21 mouse cellular contexts compared by ENCODE assay signal in the genomic region with DNA sequence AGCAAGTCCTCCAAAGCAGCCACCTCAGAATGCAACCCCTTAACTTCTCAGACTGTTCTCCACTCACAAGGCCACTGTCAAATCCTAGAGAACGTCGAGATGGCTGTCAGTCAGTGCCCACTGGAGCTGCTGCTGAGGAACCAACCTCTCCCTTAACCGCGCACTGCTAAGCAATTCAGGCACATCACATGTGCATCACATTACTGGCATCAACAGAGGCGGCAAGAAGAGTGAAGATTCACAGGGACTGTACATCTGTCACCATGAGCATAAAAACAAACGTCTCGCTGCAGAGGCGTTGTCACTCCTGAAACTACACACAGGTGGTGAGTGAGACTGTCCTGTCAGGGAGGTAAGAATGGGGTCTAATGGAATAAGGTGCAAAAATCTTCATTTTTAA. TPM values are rescaled to one million over a fixed set of nuclear protein-coding genes. Genes with fewer than 3 reads are reported as not detected.
A peak's percentile ranks its signal among the peaks of the same experiment; 100 is the strongest.
DNase-seq lines count a peak whose midpoint lies in the region; ATAC-seq and TF ChIP-seq lines count a peak whose summit lies in the region.
"Had no signal": no experiment of that assay in that cellular context is flagged by ENCODE, and none has a peak within 500 bp of the region (broad histone marks: within the 10 kb centered on the region; RNA-seq: fewer than 3 reads in every experiment).

No protein-coding gene starts in this region.

- H3K27me3 ChIP-seq in hindbrain, embryonic 10.5 days (ENCODE audit: insufficient read depth, poor library complexity, severe bottlenecking), result no peaks in the 10 kb centered on the region
- H3K27me3 ChIP-seq in hindbrain, postnatal 0 days (ENCODE audit: insufficient read depth, low read length), result no peaks in the 10 kb centered on the region
- H3K27me3 ChIP-seq in forebrain, embryonic 14.5 days (replicated peaks; ENCODE audit: control insufficient read depth, insufficient read depth, low read length), result no peaks in the 10 kb centered on the region
- H3K27me3 ChIP-seq in midbrain, embryonic 13.5 days, result no peaks in the 10 kb centered on the region
- H3K27me3 ChIP-seq: limb, embryonic 15.5 days; liver, embryonic 15.5 days; neural tube, embryonic 12.5 days had no signal

- peaks cover 8% of the 10 kb centered on the region; the same call in 1 of the 2 replicates for H3K4me1 ChIP-seq in hindbrain, embryonic 10.5 days (replicated peaks)
- H3K4me1 ChIP-seq in hindbrain, postnatal 0 days (ENCODE audit: insufficient read depth, low read length), result no peaks in the 10 kb centered on the region
- H3K4me1 ChIP-seq in forebrain, embryonic 14.5 days (ENCODE audit: control insufficient read depth, insufficient read depth, low read length), result peaks cover 18% of the 10 kb centered on the region; the same call in 1 of the 2 replicates
- peaks cover 36% of the 10 kb centered on the region for H3K4me1 ChIP-seq in midbrain, embryonic 13.5 days (replicated peaks)
- H3K4me1 ChIP-seq: limb, embryonic 15.5 days; liver, embryonic 15.5 days had no signal

- no peak for DNase-seq in hindbrain, embryonic 10.5 days (ENCODE audit: low spot score)
- no peak for DNase-seq in hindbrain, postnatal 0 days (ENCODE audit: low spot score)
- DNase-seq in brain, embryonic 14.5 days (ENCODE audit: low read depth), result peak; percentile 72
- no peak for DNase-seq in forebrain, embryonic 14.5 days (ENCODE audit: low spot score)
- DNase-seq in left cerebral cortex, postnatal 10 days (ENCODE audit: extremely low spot score in 1 of 2, low spot score in 2 of 2), result no peak
- DNase-seq in ovary, postnatal 36 days (ENCODE audit: low spot score), result no peak
- DNase-seq: adrenal gland, adult 2 months; cerebellum, adult 9-10 months; gastrocnemius, postnatal 36 days; heart, postnatal 10 days; kidney, adult 2 months; kidney, postnatal 14 days; layer of hippocampus, postnatal 36 days; spleen, adult 18-20 months; thymus, postnatal 25 days had no signal

- no peak for TF ChIP-seq POLR2A in brain, embryonic 14.5 days (IDR thresholded peaks at IDR 0.05; ENCODE audit: borderline replicate concordance, extremely low read depth, insufficient read depth, insufficient read length, poor library complexity, severe bottlenecking)

- H3K36me3 ChIP-seq in hindbrain, embryonic 10.5 days, result peaks cover 17% of the 10 kb centered on the region
- H3K36me3 ChIP-seq in hindbrain, postnatal 0 days (ENCODE audit: insufficient read depth, low read length), result no peaks in the 10 kb centered on the region
- no peaks in the 10 kb centered on the region for H3K36me3 ChIP-seq in forebrain, embryonic 14.5 days (ENCODE audit: control insufficient read depth, insufficient read depth, low read length)
- H3K36me3 ChIP-seq in midbrain, embryonic 13.5 days, result no peaks in the 10 kb centered on the region
- H3K36me3 ChIP-seq: neural tube, embryonic 12.5 days had no signal

- TF ChIP-seq CTCF in hindbrain, postnatal 0 days (IDR thresholded peaks at IDR 0.05; ENCODE audit: low read depth), result no peak
- TF ChIP-seq CTCF in brain, embryonic 14.5 days (IDR thresholded peaks at IDR 0.05; ENCODE audit: borderline replicate concordance, extremely low read depth, insufficient read depth, insufficient read length), result no peak

- no peak overlapping the region for H3K4me3 ChIP-seq in hindbrain, embryonic 10.5 days
- H3K4me3 ChIP-seq in hindbrain, postnatal 0 days (ENCODE audit: low read length), result no peak overlapping the region
- H3K4me3 ChIP-seq in forebrain, embryonic 14.5 days (ENCODE audit: low read depth, low read length), result no peak overlapping the region
- no peak overlapping the region for H3K4me3 ChIP-seq in midbrain, embryonic 13.5 days (replicated peaks)
- H3K4me3 ChIP-seq: layer of hippocampus, adult 2 months; limb, embryonic 15.5 days; liver, embryonic 15.5 days; neural tube, embryonic 12.5 days had no signal

- WGBS in hindbrain, embryonic 10.5 days, result 79% methylated on average over 8 of the region's 8 CpGs
- 62% methylated on average over 8 of the region's 8 CpGs for WGBS in hindbrain, postnatal 0 days
- whole genome bisulfite sequencing in forebrain, embryonic 14.5 days, result 54% methylated on average over 8 of the region's 8 CpGs
- 60% methylated on average over 8 of the region's 8 CpGs for WGBS in midbrain, embryonic 13.5 days

- no peak overlapping the region for H3K9ac ChIP-seq in hindbrain, postnatal 0 days (replicated peaks; ENCODE audit: low read length)
- no peak overlapping the region for H3K9ac ChIP-seq in forebrain, embryonic 14.5 days (ENCODE audit: low read length)
- no peak overlapping the region for H3K9ac ChIP-seq in midbrain, embryonic 13.5 days (replicated peaks)
- H3K9ac ChIP-seq: limb, embryonic 15.5 days; liver, embryonic 15.5 days; neural tube, embryonic 12.5 days had no signal

- H3K9me3 ChIP-seq in hindbrain, embryonic 10.5 days, result no peaks in the 10 kb centered on the region
- no peaks in the 10 kb centered on the region for H3K9me3 ChIP-seq in hindbrain, postnatal 0 days (ENCODE audit: low read length)
- no peaks in the 10 kb centered on the region for H3K9me3 ChIP-seq in forebrain, embryonic 14.5 days (replicated peaks; ENCODE audit: control insufficient read depth, low read length)
- H3K9me3 ChIP-seq in midbrain, embryonic 13.5 days, result no peaks in the 10 kb centered on the region
- H3K9me3 ChIP-seq: limb, embryonic 15.5 days; liver, embryonic 15.5 days; neural tube, embryonic 12.5 days had no signal

- peak overlapping the region; percentile 50; the same call in 1 of the 2 replicates for H3K27ac ChIP-seq in hindbrain, embryonic 10.5 days
- H3K27ac ChIP-seq in hindbrain, postnatal 0 days, result no peak overlapping the region
- H3K27ac ChIP-seq in forebrain, embryonic 14.5 days (ENCODE audit: low read depth, low read length), result peak overlapping the region; percentile 29; the same call in 1 of the 2 replicates
- H3K27ac ChIP-seq in midbrain, embryonic 13.5 days, result peak overlapping the region; percentile 61
- H3K27ac ChIP-seq: layer of hippocampus, adult 2 months; limb, embryonic 15.5 days; liver, embryonic 15.5 days; macrophage; neural tube, embryonic 12.5 days had no signal

- intact Hi-C loops in left cerebral cortex, postnatal 10 days (cut with DNase I), result loop anchor here (2.0 kb wide), 1 partner anchor 875 kb away; no protein-coding TSS in a partner anchor

- no peak overlapping the region for H3K4me2 ChIP-seq in hindbrain, postnatal 0 days (ENCODE audit: low read depth, low read length)
- H3K4me2 ChIP-seq in forebrain, embryonic 14.5 days (ENCODE audit: low read length), result no peak overlapping the region
- H3K4me2 ChIP-seq in midbrain, embryonic 13.5 days (replicated peaks), result no peak overlapping the region
- H3K4me2 ChIP-seq: limb, embryonic 15.5 days; liver, embryonic 15.5 days; neural tube, embryonic 12.5 days had no signal

- no peak for ATAC-seq in hindbrain, postnatal 0 days
- ATAC-seq in forebrain, embryonic 14.5 days, result peak; percentile 45
- ATAC-seq in midbrain, embryonic 13.5 days, result no peak

RNA-seq across cellular contexts. Expression of a gene that starts 21.7 kb away (rescaled TPM):
- 29.6 and 32.8 TPM in 2 replicates for polyA plus RNA-seq in hindbrain, embryonic 10.5 days (2016; fragmentation: Nextera tagmentation; extraction: Ambion mirVana)
- 10.7 and 11.1 TPM in 2 replicates for total RNA-seq in hindbrain, postnatal 0 days (2014; rRNA removed)
- polyA plus RNA-seq in hindbrain, postnatal 0 days (2015; fragmentation: Nextera tagmentation; extraction: Ambion mirVana), result 18.9 and 19.5 TPM in 2 replicates
- 5.8 and 7.2 TPM in 2 replicates for polyA plus RNA-seq in brain, embryonic 14.5 days (2012; rRNA removed)
- 23.9 and 32.1 TPM in 2 replicates for polyA plus RNA-seq in forebrain, embryonic 14.5 days (2014; fragmentation: Nextera tagmentation; extraction: Ambion mirVana)
- polyA plus RNA-seq in midbrain, embryonic 13.5 days (2015; fragmentation: Nextera tagmentation; extraction: Ambion mirVana), result 21.8 and 26.6 TPM in 2 replicates
- total RNA-seq in left cerebral cortex, postnatal 10 days (2021), result 10 to 100 TPM; 17.8 to 18.5 TPM
